Mouse (Mus musculus): Measurements from ENCODE around the gene Gdpd5.
"Not testable (repeated sequence)": the region's sequence is repeated elsewhere in the genome, so short reads cannot be mapped to it uniquely, and the experiment has no call there.

Gdpd5 gene

DNA sequence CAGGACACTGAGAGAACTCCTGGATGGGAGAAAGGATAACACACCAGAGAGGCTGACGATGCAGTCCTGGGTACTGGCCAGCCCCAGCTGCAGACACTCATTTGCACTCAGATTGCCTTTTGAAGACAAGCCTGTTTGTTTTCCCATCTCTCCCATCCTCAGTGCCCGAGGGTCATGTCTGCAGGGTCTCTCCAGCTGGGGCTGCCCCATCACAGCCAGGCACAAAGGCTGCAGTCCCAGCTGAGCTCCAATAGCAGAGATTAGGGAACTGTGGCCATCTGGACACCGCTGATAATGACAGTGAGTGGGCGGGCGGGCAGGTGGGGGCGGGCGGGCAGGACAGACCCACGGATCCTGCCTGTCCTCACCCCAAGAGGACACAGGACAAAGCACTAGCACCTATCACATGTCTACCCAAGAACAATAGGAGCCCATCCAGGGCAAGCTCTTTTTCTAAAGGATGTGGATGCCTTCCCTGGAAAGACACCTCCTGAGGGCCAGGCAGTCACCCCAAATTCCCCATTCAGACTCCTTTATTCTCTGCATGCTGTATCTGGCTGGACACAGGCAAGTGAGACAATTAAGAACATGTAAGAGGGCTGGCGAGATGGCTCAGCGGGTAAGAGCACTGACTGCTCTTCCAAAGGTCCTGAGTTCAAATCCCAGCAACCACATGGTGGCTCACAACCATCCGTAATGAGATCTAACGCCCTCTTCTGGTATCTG lies 93.8 kb downstream of the Gdpd5 start:
- DNase-seq (ENCODE audit: low read depth, low spot score), result no peak

DNA sequence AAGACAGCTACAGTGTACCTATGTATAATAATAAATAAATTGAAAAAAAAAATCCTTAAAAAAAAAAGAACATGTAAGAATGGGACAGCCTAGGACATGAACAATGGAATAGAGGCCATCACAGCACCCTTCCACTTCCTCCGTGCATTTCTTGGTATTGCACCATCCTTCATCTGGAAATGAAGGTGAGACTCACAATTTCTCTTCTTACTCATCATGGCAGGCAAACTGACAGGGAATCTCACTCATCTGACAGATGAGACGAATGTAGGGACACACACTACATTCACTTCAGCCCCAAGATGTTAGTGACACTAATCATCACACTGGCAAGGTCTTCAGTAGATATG lies 94.3 kb downstream of the Gdpd5 start:
- no peak for DNase-seq (ENCODE audit: low read depth, low spot score)

- DNase-seq (ENCODE audit: low read depth, low spot score), result no peak
Observed at GRCm38 (mm10) chr7:99476558-99477114, 95.4 kb downstream of the Gdpd5 start.

GRCm38 (mm10) chr7:99477235-99477634 lies 96.0 kb downstream of the Gdpd5 start:
- no peak for DNase-seq (ENCODE audit: low read depth, low spot score)

DNA sequence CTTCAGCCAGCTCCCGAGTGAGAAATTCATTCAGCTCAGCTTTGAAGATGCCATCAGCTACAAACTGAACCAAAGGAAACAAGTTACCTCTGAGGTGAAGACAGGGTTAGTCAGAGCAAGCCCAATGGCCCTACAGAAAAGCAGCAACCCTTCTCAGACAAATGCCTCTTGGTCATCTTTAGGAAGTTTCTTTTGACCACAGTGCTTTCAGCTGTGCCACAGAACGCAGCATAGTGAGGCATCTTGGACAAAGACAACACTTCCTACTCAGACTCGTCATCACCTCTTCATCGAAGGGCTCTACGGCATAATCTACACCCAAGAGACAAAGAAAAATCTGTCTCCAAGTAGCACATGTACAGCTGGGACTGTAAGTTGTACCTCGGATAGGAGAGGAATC lies 101.4 kb downstream of the Gdpd5 start:
- no peak for DNase-seq (ENCODE audit: low read depth, low spot score)

DNA sequence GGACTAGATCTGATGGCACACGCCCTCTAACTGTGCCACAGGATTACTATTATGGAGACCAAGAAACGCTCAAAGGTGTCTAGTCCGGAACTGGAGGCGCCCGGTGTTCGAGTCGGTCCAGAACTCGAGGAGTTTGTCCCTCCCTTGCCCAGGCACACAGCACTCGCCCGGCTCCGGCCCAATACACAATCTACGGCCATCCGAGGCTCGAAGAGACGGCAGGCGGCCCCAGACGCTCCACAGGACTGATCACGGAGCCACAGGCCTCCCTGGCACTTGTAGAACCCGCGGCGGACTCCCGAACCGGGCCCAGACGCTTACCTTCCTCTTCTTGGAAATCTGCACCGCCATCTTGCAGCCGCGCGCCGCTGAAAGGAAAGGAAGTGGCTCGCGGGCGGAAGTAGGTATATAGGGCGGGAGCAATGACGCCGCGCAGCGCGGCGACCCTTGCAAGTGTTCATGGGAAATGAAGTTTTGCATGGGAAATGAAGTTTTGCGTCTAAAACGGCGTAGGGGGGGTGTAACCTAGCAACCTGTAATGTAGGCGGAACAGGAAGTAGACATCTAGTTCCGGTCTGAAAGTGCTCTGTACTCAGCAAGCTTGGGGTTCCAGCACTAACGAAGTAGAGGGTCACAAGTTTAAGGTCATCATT lies 102.2 kb downstream of the Gdpd5 start, which contains the start of gene Rps3:
Gene Rps3, minus strand, starts transcription at position 468 of the 653 bp plus-strand sequence.
- peak; percentile 80 for DNase-seq (ENCODE audit: low read depth, low spot score)

DNA sequence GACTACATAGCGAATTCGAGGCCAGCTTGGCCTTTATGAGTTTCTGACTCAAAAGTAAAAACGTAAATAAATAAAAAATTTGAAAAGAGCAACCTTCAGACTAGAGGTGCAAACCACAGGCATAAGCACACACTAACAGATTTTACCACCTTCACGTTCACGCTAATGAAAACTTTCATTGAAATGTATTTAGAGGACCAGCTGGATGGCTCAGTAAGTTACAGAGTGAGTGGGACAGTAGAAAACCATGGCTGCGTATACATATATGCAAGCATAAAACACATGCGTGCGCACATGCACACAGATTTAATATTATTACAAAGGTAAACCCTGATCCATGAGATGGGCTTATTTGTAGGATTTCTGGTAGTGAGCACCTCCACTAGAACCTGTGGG lies 102.7 kb downstream of the Gdpd5 start:
- no peak for DNase-seq (ENCODE audit: low read depth, low spot score)

DNA sequence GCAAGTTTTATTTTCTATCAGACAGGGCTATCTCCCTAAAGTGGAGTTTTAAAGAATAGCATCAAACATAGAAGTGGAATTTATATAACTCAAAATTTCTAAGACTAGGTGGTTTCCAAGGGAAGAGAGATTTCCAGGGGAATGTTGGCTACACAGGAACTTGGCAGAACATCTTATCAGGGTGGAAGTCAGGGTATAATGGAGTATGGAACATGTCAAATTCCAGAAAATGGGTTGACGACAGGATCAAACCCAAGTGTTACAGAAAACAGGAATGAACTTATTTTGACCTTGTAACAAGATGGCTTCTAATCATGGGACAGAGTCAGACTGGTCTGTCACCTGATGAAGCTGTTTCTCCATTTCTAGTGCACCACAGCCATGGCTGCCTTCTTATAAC lies 103.5 kb downstream of the Gdpd5 start:
- no peak for DNase-seq (ENCODE audit: low read depth, low spot score)

GRCm38 (mm10) chr7:99489708-99490107 lies 108.5 kb downstream of the Gdpd5 start:
- no peak for DNase-seq (ENCODE audit: low read depth, low spot score)

GRCm38 (mm10) chr7:99499128-99499527 lies 117.9 kb downstream of the Gdpd5 start:
- DNase-seq (ENCODE audit: low read depth, low spot score), result no peak

DNA sequence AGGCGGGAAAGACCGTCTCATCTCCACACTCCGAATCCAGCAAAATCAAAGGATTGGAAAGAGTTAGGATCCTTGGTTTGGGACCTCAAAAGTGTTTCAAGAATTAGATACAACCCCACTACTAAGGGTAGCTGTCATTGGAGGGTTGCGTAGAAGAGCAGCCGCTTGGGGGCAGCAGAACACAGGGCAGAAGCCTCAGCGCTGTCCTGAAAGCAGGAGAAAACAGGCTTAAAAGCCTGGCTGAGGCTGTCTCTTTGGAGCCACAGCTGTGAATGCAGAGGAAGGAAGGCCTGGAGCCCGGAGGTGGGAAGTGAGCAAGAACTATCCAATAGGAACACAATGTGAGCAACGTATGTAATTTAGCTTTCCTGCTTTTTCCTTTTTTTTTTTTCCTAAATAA lies 119.0 kb downstream of the Gdpd5 start:
- peak; percentile 41 for DNase-seq (ENCODE audit: low read depth, low spot score)

DNA sequence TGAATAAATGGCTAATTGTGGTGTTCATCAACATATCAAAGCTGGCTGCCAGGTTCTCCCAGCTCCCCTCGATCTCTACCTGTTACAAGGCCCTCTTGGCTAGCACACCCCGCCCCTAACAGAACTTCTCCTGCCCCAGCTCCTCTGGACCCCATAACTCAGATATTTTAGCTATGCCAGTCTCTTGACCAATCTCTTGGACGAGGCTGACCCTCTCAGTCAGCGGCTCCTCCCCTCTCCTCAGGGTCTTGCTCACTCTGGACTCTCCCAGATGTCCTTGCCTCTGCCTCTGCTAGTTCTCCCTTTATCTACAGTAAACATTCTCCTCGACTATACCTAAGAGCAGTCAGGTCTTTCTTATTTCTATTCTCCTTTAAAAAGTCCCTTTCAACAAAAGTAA lies 119.4 kb downstream of the Gdpd5 start:
- DNase-seq (ENCODE audit: low read depth, low spot score), result no peak

DNA sequence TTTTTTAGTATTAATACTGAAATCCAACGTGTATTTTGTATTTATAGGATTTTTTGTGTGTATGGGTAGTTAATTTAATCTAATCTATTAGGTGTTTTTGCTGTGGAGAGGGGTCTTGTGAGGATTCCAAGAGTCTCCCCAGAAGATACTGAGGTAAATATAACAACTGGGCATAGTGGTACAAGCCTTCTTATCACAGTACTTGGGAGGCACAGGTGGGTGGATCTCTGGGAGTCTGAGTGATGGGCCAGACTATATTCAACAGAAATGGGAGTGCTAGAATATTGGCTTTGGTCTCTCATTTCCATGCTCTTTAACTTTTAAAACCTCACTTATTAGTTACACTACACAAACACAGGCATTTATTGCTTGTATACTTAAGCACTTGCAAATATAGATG lies 119.9 kb downstream of the Gdpd5 start:
- DNase-seq (ENCODE audit: low read depth, low spot score), result no peak

DNA sequence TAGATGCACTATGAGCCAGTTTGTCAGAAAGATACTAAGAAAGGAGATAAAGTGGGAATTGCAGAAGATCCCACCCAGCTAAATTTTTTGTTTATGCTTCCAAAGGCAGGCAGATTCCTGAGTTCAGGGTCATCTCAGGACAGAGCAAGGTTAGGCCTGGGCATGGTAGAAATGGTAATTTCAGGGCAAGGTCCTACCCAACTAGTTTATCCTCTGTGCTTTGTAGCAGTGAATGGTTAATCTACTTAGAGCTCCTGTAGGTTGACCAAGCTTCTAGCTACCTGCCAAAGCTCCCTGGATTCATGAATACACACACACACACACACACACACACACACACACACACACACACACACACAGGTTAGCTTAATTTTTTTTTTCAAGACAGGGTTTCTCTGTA lies 123.3 kb downstream of the Gdpd5 start:
- DNase-seq (ENCODE audit: low read depth, low spot score), result no peak

GRCm38 (mm10) chr7:99508187-99508586 lies 127.0 kb downstream of the Gdpd5 start:
- not testable (repeated sequence) for DNase-seq (ENCODE audit: low read depth, low spot score)

GRCm38 (mm10) chr7:99510087-99510501 lies 128.9 kb downstream of the Gdpd5 start:
- no peak for DNase-seq (ENCODE audit: low read depth, low spot score)

Data from retina, adult 2 months (tissue).